Mouse (Mus musculus) MEL (cell line): ENCODE results near the gene Plcg1. TPM values are rescaled to one million over a fixed set of nuclear protein-coding genes. Genes with fewer than 3 reads are reported as not detected.

Source experiments
- DNase-seq: peaks from one replicate; pipeline ENCODE4 v3.0.0; 2011; ENCODE audit warnings: low read depth, low spot score
- H3K27ac ChIP-seq: 2 replicates; pipeline ENCODE4 v1.5.1; 2012; ENCODE audit warnings: low read depth, mild to moderate bottlenecking, control low read depth, low read length, moderate library complexity; ENCODE audit not compliant: control insufficient read depth
- H3K27me3 ChIP-seq, 2 experiments: fragments of 150-350 bp in 1 of 2; sonication (generic) in 1 of 2; 2 replicates each; pipeline ENCODE4 v1.6.1; 2012; ENCODE audit warnings: low read length in 2 of 2, mild to moderate bottlenecking in 2 of 2, improper control_type of control experiment in 1 of 2, moderate library complexity in 1 of 2; ENCODE audit not compliant: insufficient read depth in 2 of 2, control insufficient read depth in 1 of 2
- H3K36me3 ChIP-seq, 2 experiments: 2 replicates each; pipeline ENCODE4 v1.6.1; 2012 to 2014; ENCODE audit warnings: low read length in 2 of 2, improper control_type of control experiment in 1 of 2, inconsistent platforms in 1 of 2, mild to moderate bottlenecking in 1 of 2; ENCODE audit not compliant: insufficient read depth in 2 of 2, control insufficient read depth in 1 of 2
- H3K4me1 ChIP-seq, 2 experiments: fragments of 150-350 bp in 1 of 2; sonication (generic) in 1 of 2; 2 replicates each; pipeline ENCODE4 v1.6.1; 2012; ENCODE audit warnings: low read length in 2 of 2, improper control_type of control experiment in 1 of 2, mild to moderate bottlenecking in 1 of 2; ENCODE audit not compliant: insufficient read depth in 2 of 2, control insufficient read depth in 1 of 2
- H3K4me3 ChIP-seq, 2 experiments: fragments of 150-350 bp in 1 of 2; sonication (generic) in 1 of 2; 2 replicates each; pipeline ENCODE4 v1.5.1; 2012; ENCODE audit warnings: low read depth in 2 of 2, low read length in 2 of 2, mild to moderate bottlenecking in 2 of 2, moderate library complexity in 2 of 2, control low read depth in 1 of 2, improper control_type of control experiment in 1 of 2; ENCODE audit not compliant: control insufficient read depth in 1 of 2, insufficient read depth in 1 of 2
- H3K79me2 ChIP-seq: 2 replicates; pipeline ENCODE4 v1.6.1; 2012; ENCODE audit warnings: mild to moderate bottlenecking, low read length, moderate library complexity; ENCODE audit not compliant: control insufficient read depth, poor library complexity, insufficient read depth
- H3K9ac ChIP-seq: 2 replicates; pipeline ENCODE4 v1.6.1; 2012; ENCODE audit warnings: low read depth, mild to moderate bottlenecking, control low read depth, low read length, moderate library complexity; ENCODE audit not compliant: control insufficient read depth, poor library complexity, severe bottlenecking
- H3K9me3 ChIP-seq: fragments of 150-350 bp; sonication (generic); replicated peaks from 2 replicates; pipeline ENCODE4 v1.6.1; 2012; ENCODE audit warnings: mild to moderate bottlenecking, low read length, improper control_type of control experiment, moderate library complexity; ENCODE audit not compliant: insufficient read depth
- BHLHE40 ChIP-seq: IDR thresholded peaks from 2 replicates; pipeline ENCODE4 v1.6.1; 2012; ENCODE audit warnings: low read depth, mild to moderate bottlenecking, inconsistent platforms, low read length, improper control_type of control experiment, borderline replicate concordance
- CHD1 ChIP-seq: IDR thresholded peaks from 2 replicates; pipeline ENCODE4 v1.6.1; 2012; ENCODE audit warnings: low read depth, mild to moderate bottlenecking, inconsistent platforms, low read length, improper control_type of control experiment
- CHD2 ChIP-seq: IDR thresholded peaks from 2 replicates; pipeline ENCODE4 v1.6.1; 2011; ENCODE audit warnings: low read length, improper control_type of control experiment
- E2F4 ChIP-seq: IDR thresholded peaks from 2 replicates; pipeline ENCODE4 v1.6.1; 2011; ENCODE audit warnings: low read depth, low read length, improper control_type of control experiment, borderline replicate concordance
- HCFC1 ChIP-seq: IDR thresholded peaks from 2 replicates; pipeline ENCODE4 v1.6.1; 2012; ENCODE audit warnings: low read depth, mild to moderate bottlenecking, inconsistent platforms, low read length, improper control_type of control experiment, moderate library complexity
- JUND ChIP-seq: IDR thresholded peaks from 2 replicates; pipeline ENCODE4 v1.6.1; 2011; ENCODE audit warnings: low read depth, mild to moderate bottlenecking, improper control_type of control experiment, low read length
- KAT2A ChIP-seq: conservative IDR thresholded peaks from 2 replicates; pipeline ENCODE4 v1.6.1; 2012; ENCODE audit warnings: low read depth, low read length, improper control_type of control experiment, inconsistent platforms
- MAFK ChIP-seq: IDR thresholded peaks from 2 replicates; pipeline ENCODE4 v1.6.1; 2011; ENCODE audit warnings: low read depth, mild to moderate bottlenecking, low read length, improper control_type of control experiment, borderline replicate concordance
- MXI1 ChIP-seq: IDR thresholded peaks from 2 replicates; pipeline ENCODE4 v1.6.1; 2011; ENCODE audit warnings: mild to moderate bottlenecking, low read depth, low read length, improper control_type of control experiment
- NELFE ChIP-seq: IDR thresholded peaks from 2 replicates; pipeline ENCODE4 v1.6.1; 2011; ENCODE audit warnings: low read depth, low read length, improper control_type of control experiment
- POLR2AphosphoS2 ChIP-seq: IDR thresholded peaks from 2 replicates; pipeline ENCODE4 v1.6.1; 2011; ENCODE audit warnings: low read length, improper control_type of control experiment
- POLR2AphosphoS5 ChIP-seq: IDR thresholded peaks from 2 replicates; pipeline ENCODE4 v1.6.1; 2012; ENCODE audit warnings: low read depth, borderline replicate concordance, mild to moderate bottlenecking, inconsistent platforms, low read length, moderate library complexity, mixed read lengths
- RCOR1 ChIP-seq: IDR thresholded peaks from 2 replicates; pipeline ENCODE4 v1.6.1; 2012; ENCODE audit warnings: low read depth, mild to moderate bottlenecking, inconsistent platforms, low read length, improper control_type of control experiment
- SIN3A ChIP-seq: IDR thresholded peaks from 2 replicates; pipeline ENCODE4 v1.6.1; 2012; ENCODE audit warnings: low read length, improper control_type of control experiment, inconsistent platforms
- SMC3 ChIP-seq: IDR thresholded peaks from 2 replicates; pipeline ENCODE4 v1.6.1; 2011; ENCODE audit warnings: low read depth, low read length, improper control_type of control experiment
- TBP ChIP-seq: IDR thresholded peaks from 2 replicates; pipeline ENCODE4 v1.8.0; 2011; ENCODE audit warnings: low read depth, low read length, improper control_type of control experiment
- ZC3H11A ChIP-seq: IDR thresholded peaks from 2 replicates; pipeline ENCODE4 v1.6.1; 2012; ENCODE audit warnings: low read depth, mild to moderate bottlenecking, inconsistent platforms, low read length, improper control_type of control experiment
- ZMIZ1 ChIP-seq: IDR thresholded peaks from 2 replicates; pipeline ENCODE4 v1.6.1; 2012; ENCODE audit warnings: low read depth, mild to moderate bottlenecking, inconsistent platforms, low read length, improper control_type of control experiment, moderate library complexity
- ZNF384 ChIP-seq: IDR thresholded peaks from 2 replicates; pipeline ENCODE4 v1.6.1; 2012; ENCODE audit warnings: low read depth, mild to moderate bottlenecking, inconsistent platforms, low read length, improper control_type of control experiment
- polyA plus RNA-seq, 2 experiments: library from polyadenylated mRNA; stranded (reverse) in 1 of 2; unstranded in 1 of 2; fragments of >175 nt in 1 of 2; fragments of >200 nt in 1 of 2; gene quantifications; 2 replicates each; pipeline versions ENCODE4 v1.2.1 to v1.2.4; 2012; ENCODE audit warnings: low replicate concordance in 2 of 2, low read depth in 1 of 2; ENCODE audit not compliant: insufficient read length in 2 of 2, insufficient read depth in 1 of 2, missing spikeins in 1 of 2
- total RNA-seq: library from RNA; depleted of rRNA; stranded (reverse); fragments of 300-350 nt; gene quantifications from 2 replicates; pipeline ENCODE4 v1.2.3, GENCODE M21; 2012

Gene Plcg1
- total and polyA plus RNA-seq, 3 experiments = 15.4 to 27.5 TPM; not detected in 1

DNA sequence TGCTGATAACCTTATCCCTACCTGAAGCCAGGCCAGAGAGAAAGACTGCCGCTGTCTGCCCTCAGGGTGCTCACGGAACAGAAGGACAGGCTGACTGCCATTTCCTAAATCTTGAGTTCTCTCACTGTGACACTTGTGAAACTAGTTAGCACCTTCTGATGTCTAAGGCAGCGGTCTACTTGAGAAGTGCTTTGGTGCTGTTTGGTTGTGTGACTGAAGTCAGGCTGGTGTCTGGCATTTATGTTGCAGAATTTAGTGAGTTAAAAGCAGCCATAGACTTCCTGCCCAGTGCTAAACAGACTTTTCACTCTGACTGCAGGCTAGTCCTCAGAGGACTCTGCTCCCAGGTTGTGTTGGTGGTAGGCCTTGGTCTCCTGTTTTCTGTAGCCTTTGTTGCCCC, 3.2 kb downstream of the Plcg1 start:
- Histone ChIP-seq H3K4me1 (peaks cover 0 to 16% of the 10 kb centered on the region in 2 experiments; a peak in 3 of 4 replicates), H3K27me3 (no peaks in the 10 kb centered on the region), H3K79me2 (peaks cover 16% of the 10 kb centered on the region), H3K4me3 (no peak overlapping the region), H3K9ac (no peak overlapping the region), H3K9me3 (no peaks in the 10 kb centered on the region), H3K27ac (no peak overlapping the region), H3K36me3 (peaks cover 0 to 7% of the 10 kb centered on the region in 2 experiments; a peak in 1 of 4 replicates)
- DNase-seq = no peak
- TF ChIP-seq CHD2 (no peak), NELFE (no peak), HCFC1 (no peak), JUND (no peak), E2F4 (no peak), ZMIZ1 (no peak), ZC3H11A (no peak), BHLHE40 (no peak), SIN3A (no peak), MXI1 (no peak), POLR2AphosphoS5 (no peak), KAT2A (no peak), ZNF384 (no peak), MAFK (no peak), CHD1 (no peak), SMC3 (no peak), RCOR1 (no peak), TBP (no peak)

DNA sequence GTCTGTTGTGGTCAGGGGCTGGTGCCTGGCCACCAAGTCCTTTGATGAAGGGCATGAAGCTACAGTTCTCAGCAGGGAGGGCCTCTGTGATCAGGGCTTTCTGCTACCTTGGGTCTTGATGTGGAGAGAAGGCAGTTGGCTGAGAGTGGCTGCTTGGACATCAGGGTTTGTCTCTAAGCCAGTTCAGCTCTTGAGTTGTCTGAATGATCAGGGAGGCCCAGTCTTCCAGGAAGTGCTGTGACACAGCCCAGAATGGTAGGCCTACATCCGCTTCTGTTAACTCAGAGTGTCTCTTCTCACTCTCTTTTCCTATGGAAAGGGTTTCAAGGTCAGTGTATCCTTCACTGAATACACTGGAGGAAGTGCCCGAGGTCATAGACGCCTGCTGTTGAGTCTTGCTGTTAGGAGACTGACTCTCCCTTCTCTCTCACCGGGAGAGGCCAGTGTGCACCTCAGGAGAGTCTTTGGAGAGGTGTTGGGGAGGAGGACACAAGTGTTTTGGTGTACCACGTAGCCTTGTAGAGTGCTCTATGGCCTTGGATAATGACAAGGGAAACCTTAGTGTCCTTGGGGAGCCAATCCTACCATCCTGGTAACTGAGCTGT, 4.7 kb downstream of the Plcg1 start:
- no peak for DNase-seq
- Histone ChIP-seq H3K9ac (no peak overlapping the region), H3K79me2 (peaks cover 16% of the 10 kb centered on the region), H3K27me3 (no peaks in the 10 kb centered on the region), H3K27ac (no peak overlapping the region), H3K36me3 (peaks cover 0 to 3% of the 10 kb centered on the region in 2 experiments; a peak in 1 of 4 replicates), H3K9me3 (no peaks in the 10 kb centered on the region), H3K4me1 (peaks cover 0 to 7% of the 10 kb centered on the region in 2 experiments; a peak in 2 of 4 replicates), H3K4me3 (no peak overlapping the region)
- TF ChIP-seq ZNF384 (no peak), KAT2A (no peak), POLR2AphosphoS2 (no peak)
